Mouse (Mus musculus) T-helper 1 cell (primary cell): ENCODE results near the gene Vcp.

Source experiments
- in situ Hi-C: fragments of 300-600 bp; cut with MboI, MseI; formaldehyde crosslinking; loops from one replicate; pipeline ENCODE4 v1.15.1; 2025; ENCODE audit warnings: high pct_unique_total_duplicates

Gene Vcp

DNA sequence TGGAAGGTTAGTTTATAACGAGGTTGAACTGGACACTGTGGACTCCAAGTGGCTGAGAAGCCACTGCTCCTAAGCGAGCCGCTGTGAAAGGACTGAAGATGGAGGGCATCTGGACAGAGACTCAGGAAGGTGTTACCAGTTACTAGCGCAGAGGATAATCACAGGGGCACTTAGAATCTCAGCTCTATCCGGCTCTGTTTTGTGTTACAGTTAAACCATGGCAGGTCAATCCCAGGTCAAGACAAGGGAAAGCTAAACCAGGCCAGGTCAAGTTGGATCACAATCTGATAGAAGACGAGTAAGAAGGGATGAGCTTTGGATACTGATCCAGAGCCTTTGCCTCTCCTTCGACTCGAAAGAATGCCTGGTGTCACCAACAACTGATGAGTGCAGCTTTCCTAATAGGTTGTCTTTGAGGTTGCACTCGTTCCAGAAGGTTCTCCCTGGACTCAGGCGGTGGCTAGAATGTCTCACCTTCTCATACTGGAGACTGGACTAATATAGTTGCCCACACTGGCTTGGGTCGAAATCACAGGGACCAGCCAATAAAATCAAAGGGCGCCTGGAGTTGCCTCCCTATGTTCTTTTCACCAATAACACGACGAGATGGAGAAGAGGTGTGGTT is 51.1 kb downstream of the Vcp start:
- in situ Hi-C loops: loop anchor here (10.0 kb wide), 2 partner anchors 1206 to 1214 kb away; partner anchors contain the start of gene Arid3c

GRCm38 (mm10) chr4:42948527-42948926 is 51.8 kb downstream of the Vcp start:
- in situ Hi-C loops: loop anchor here (10.0 kb wide), 2 partner anchors 1206 to 1214 kb away; partner anchors contain the start of gene Arid3c

DNA sequence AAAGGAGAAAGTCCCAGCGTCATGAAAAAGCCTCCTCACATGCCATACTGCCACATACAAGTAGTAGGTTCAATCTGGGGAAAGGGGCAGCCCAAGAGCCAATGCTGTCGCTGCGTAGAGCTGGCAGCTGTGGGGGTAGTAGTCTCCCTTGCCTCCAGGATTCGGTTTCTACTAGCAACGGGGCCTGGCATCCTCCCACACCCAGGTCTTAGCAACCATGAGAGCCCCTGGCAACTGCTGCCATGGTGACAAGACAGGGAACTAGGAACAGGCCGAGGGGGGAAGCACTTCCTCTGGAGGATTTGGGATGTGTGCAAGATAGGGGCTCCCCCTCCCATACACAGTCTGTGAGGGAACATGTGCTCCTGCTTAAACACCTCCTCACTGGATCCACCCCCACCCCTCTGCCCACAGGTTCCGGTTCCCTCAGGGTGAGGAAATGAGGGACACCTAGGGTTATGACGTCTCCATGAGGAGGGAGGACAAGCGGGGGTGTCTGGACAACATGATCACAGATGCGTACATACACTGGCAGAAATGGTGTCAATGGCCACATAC is 53.5 kb downstream of the Vcp start:
- in situ Hi-C loops: loop anchor here (10.0 kb wide), 2 partner anchors 1208 to 1212 kb away; partner anchors contain the start of gene Arid3c

GRCm38 (mm10) chr4:42945952-42946351 is 54.4 kb downstream of the Vcp start:
- in situ Hi-C loops: loop anchor here (10.0 kb wide), 2 partner anchors 1209 to 1211 kb away; partner anchors contain the start of gene Arid3c

GRCm38 (mm10) chr4:42945445-42945844 is 54.9 kb downstream of the Vcp start:
- in situ Hi-C loops: loop anchor here (10.0 kb wide), 2 partner anchors 1209 to 1211 kb away; partner anchors contain the start of gene Arid3c

DNA sequence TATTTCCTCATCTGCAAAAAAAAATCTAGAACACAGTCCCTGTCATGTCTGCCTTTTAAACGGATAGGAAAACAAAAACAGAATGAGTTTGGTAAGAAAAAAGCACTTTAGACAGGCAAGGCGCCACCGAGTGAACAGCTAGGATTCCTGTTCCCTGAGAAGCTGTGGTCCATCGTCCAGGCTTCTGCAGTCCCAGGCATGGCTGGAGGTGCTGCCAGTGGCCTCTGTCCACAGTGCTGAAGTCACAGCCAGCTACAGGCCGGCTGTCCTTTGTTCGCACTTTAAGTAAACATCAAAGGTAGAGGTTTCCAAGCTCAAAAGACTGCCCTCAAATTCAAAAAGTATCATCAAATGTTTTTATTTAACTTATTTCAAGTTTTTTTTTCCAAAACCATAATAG is 55.3 kb downstream of the Vcp start:
- in situ Hi-C loops: loop anchor here (10.0 kb wide), 2 partner anchors 1210 kb away; partner anchors contain the start of gene Arid3c

DNA sequence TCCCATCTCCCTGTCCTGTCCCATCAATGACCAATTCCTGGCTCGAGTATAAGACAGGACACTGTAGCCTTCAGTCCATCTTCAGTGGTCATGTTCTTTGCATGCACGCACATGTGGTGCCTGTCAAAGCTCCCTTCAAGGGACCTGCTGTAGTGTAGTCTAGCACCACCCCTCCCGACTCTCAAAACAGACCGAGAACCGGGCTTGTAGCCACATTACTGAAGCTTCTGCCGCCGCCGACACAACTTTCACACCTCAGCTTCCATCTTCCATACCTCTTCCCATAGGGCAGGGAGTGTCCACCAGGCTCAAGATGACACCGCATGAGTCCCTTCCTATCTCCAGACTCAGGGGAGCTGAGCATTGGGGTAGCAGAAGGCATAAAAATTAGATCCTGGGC is 56.1 kb downstream of the Vcp start:
- in situ Hi-C loops: loop anchor here (10.0 kb wide), 2 partner anchors 1209 to 1211 kb away; partner anchors contain the start of gene Arid3c

DNA sequence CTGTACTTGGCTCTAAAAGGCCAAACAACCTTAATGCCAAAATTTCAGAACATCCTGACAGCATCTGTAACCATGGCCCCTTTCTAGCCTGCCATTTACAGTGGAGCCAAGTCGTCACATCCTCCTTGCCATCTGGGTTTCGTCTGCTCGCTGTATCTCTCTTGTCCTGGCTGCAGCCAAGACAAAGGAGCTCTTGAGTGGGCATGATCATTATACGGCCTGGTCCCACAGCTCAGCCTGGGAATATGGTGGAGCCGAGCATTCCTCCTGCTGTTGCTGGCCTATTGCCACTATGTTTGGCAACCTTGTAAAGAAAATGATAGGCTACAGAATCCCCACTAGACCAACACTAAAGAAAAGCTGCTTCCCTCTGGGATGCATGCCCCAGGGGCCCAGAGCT is 57.0 kb downstream of the Vcp start:
- in situ Hi-C loops: loop anchor here (10.0 kb wide), 2 partner anchors 1209 to 1211 kb away; partner anchors contain the start of gene Arid3c

DNA sequence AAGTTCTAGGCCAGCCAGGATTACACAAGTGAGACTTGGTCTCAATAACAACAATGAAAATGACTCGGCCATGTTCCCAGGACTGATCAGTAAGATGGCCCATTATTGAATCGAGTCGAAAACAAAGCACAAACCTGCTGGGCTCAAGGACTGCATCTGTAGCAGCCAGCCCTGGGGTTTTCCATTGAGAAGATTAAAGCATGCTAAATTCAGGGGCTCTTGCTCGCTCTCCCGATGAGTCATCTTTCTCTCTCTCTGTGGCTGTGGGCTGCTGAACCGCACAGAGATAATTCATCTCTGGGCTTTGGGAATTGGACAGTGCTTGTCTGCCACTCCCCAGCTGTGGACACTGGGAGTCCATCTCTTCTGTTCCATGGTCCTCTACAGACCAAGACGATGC is 58.9 kb downstream of the Vcp start:
- in situ Hi-C loops: loop anchor here (10.0 kb wide), 2 partner anchors 1207 to 1213 kb away; partner anchors contain the start of gene Arid3c

DNA sequence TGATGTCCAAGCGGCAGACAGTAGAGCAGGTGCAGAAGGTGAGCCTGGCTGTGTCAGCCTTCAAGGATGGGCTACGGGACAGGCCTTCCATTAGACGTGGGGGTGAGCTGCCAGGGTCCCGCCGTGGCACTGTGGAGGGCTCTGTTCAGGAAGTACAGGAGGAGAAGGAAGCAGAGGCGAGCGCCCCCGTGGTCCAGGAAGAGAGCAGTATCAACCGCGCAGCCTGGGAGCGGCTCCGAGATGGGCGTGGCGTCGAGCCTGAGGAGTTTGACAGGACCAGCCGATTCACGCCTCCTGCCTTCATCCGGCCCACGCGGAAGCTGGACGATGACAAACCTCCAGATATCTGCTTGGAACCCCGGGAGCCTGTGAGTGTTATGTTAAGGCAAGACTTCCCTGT is 66.7 kb downstream of the Vcp start:
- in situ Hi-C loops: no loop called here

- in situ Hi-C loops: no loop called here
These were observed 67.9 kb downstream of the Vcp start for GRCm38 (mm10) chr4:42932229-42932969.
